Mouse (Mus musculus) heart, embryonic 16.5 days (tissue): Measurements from ENCODE around the gene Nup155. TPM values are rescaled to one million over a fixed set of nuclear protein-coding genes. Genes with fewer than 3 reads are reported as not detected.
"Not testable (repeated sequence)": the region's sequence is repeated elsewhere in the genome, so short reads cannot be mapped to it uniquely, and the experiment has no call there.

ENCODE experiments used
- ATAC-seq: fragments of 200-750 bp; cut with Nextera tagmentation; replicated peaks from 2 replicates; pipeline ENCODE4 v1.8.0; 2017; ENCODE audit warnings: moderate number of reproducible peaks; ENCODE audit not compliant: insufficient read depth, low FRiP score; ENCODE audit errors: extremely low read depth
- H3K27ac ChIP-seq: fragments of 300-500 bp; sonication (generic); 2 replicates; pipeline ENCODE4 v1.5.1; 2014; ENCODE audit warnings: mild to moderate bottlenecking, low read length, control low read depth, moderate library complexity
- H3K27me3 ChIP-seq: fragments of 300-500 bp; sonication (generic); 2 replicates; pipeline ENCODE4 v1.6.1; 2014; ENCODE audit warnings: low read length, mixed read lengths; ENCODE audit not compliant: control insufficient read depth, insufficient read depth
- H3K36me3 ChIP-seq: fragments of 300-500 bp; sonication (generic); 2 replicates; pipeline ENCODE4 v1.6.1; 2014; ENCODE audit not compliant: control insufficient read depth, insufficient read depth
- H3K4me1 ChIP-seq: fragments of 300-500 bp; sonication (generic); 2 replicates; pipeline ENCODE4 v1.6.1; 2014; ENCODE audit warnings: low read length, mixed read lengths; ENCODE audit not compliant: control insufficient read depth, insufficient read depth
- H3K4me2 ChIP-seq: fragments of 300-500 bp; sonication (generic); 2 replicates; pipeline ENCODE4 v1.6.1; 2014; ENCODE audit warnings: low read depth, mild to moderate bottlenecking, control low read depth, low read length
- H3K4me3 ChIP-seq: fragments of 300-500 bp; sonication (generic); 2 replicates; pipeline ENCODE4 v1.5.1; 2014; ENCODE audit warnings: mild to moderate bottlenecking, control low read depth, low read length
- H3K9ac ChIP-seq: fragments of 300-500 bp; sonication (generic); 2 replicates; pipeline ENCODE4 v1.6.1; 2014; ENCODE audit warnings: low read length, control low read depth
- H3K9me3 ChIP-seq: fragments of 300-500 bp; sonication (generic); replicated peaks from 2 replicates; pipeline ENCODE4 v1.6.1; 2016; ENCODE audit warnings: low read length; ENCODE audit not compliant: control insufficient read depth
- WGBS: fragments of 180-500 bp; shearing (Covaris S2); extraction: QIAGEN DNeasy Blood & Tissue Kit; methylation state at CpG from one replicate; pipeline ENCODE4 v1.1.7; 2014; 5-methylcytosine and 5-hydroxymethylcytosine counted together
- polyA plus RNA-seq: library from polyadenylated mRNA; unstranded; fragments of >200 nt; fragmentation: Nextera tagmentation; extraction: Ambion mirVana; gene quantifications from 2 replicates; pipeline ENCODE4 v1.2.1, GENCODE M21; 2015

Nup155 gene
- polyA plus RNA-seq, 1 experiment from 2014 or later, result 9.4 TPM

GRCm38 (mm10) chr15:8098774-8099749 is 10.0 kb upstream of the Nup155 start, which contains the start of gene Wdr70:
Gene Wdr70, minus strand, starts transcription at chr15:8099209.
- peaks cover 7% of the 10 kb centered on the region; the same call in 1 of the 2 replicates for H3K36me3 ChIP-seq
- peak; percentile 90 for ATAC-seq
- 2% methylated on average over 56 of the region's 56 CpGs for WGBS
- H3K27ac ChIP-seq, result no peak within 1 kb of the TSS; the same call in 1 of the 2 replicates
- peak within 1 kb of the TSS; percentile 89 for H3K9ac ChIP-seq
- peak within 1 kb of the TSS; percentile 77 for H3K4me2 ChIP-seq
- peaks cover 3% of the 10 kb centered on the region; the same call in 1 of the 2 replicates for H3K4me1 ChIP-seq
- peak within 1 kb of the TSS; percentile 95 for H3K4me3 ChIP-seq
- no peaks in the 10 kb centered on the region for H3K27me3 ChIP-seq
- no peaks in the 10 kb centered on the region for H3K9me3 ChIP-seq

DNA sequence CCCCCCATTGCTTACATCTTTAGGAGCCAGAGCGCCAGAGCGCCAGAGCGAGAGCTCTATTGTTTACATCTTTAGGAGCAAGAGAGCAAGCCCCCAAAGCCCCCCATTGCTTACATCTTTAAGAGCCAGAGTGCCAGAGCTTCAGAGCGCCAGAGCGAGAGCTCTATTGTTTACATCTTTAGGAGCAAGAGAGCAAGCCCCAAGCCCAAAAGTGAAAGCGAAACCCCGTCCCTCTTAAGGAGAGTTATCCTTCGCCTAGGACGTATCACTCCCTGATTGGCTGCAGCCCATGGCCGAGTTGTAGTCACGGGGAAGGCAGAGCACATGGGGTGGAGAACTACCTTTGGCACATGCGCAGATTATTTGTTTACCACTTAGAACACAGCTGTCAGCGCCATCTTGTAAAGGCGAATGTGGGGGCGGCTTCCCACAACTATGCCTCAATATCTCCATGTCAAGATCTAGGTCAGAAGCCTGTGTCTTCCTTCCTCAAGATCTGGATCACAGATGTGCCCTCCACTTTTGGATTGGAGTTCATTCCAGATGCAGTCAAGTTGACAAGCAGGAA is 7.0 kb upstream of the Nup155 start:
- WGBS, result 88% methylated on average over 13 of the region's 15 CpGs
- not testable (repeated sequence) for H3K36me3 ChIP-seq, H3K27me3 ChIP-seq, H3K27ac ChIP-seq, H3K9me3 ChIP-seq, H3K4me2 ChIP-seq, H3K9ac ChIP-seq, H3K4me3 ChIP-seq, ATAC-seq, H3K4me1 ChIP-seq

DNA sequence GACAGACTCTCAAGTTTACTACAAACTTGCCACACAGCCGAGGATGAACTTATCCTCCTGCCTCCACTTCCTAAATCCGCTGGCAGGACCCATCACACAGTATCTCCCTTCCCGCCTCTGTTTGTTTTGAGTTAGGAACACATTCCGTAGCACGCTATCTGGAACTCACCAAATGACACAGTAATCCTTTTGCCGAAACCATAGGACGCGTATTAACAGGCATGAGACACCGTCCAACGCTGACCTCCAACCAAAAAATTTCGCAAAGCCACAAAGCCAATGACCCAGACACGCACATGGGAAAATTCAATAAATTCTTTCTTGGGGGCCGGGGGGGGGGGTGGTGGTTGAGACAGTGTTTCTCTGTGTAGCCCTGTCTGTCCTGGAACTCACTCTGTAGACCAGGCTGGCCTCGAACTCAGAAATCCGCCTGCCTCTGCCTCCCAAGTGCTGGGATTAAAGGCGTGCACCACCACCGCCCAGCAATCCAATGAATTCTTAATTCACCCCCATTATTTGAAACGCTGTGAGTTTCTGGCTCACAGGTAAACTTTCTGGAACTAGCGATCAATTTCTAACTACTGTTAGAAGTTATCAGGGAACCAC is 610 bp upstream of the Nup155 start:
- peak overlapping the region; percentile 64 for H3K27ac ChIP-seq
- no peaks in the 10 kb centered on the region for H3K9me3 ChIP-seq
- H3K36me3 ChIP-seq, result peaks cover 13% of the 10 kb centered on the region
- H3K4me3 ChIP-seq, result peak overlapping the region; percentile 68
- 0 out of 2 replicates have a peak, but pooled peaks have one; percentile 12 for ATAC-seq
- peak overlapping the region; percentile 97 for H3K4me2 ChIP-seq
- peaks cover 17% of the 10 kb centered on the region for H3K4me1 ChIP-seq
- no peaks in the 10 kb centered on the region for H3K27me3 ChIP-seq
- peak overlapping the region; percentile 77 for H3K9ac ChIP-seq
- WGBS, result 49% methylated on average over 19 of the region's 19 CpGs

DNA sequence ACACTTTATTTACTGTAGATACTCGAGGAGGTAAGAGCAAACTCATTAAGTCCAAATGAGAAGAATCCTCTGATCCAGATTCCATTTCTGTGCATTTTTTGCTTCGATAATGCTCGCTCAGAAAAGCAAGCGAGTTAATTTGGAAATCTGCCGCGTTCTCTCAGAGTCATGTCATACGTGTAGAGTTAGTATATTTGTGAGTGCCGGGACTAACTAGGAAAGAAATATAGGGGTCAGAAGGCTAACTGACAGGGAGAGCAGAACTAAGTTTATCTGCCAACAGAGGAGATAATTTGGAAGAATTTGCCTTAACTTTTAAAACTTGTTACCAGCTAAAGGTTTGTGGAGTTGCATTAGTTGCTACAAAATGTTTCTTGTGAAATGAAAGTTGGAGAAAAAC is 709 bp downstream of the Nup155 start:
- peak overlapping the region; percentile 97 for H3K4me2 ChIP-seq
- ATAC-seq, result no peak
- H3K9ac ChIP-seq, result peak overlapping the region; percentile 77
- H3K27ac ChIP-seq, result no peak overlapping the region
- no peaks in the 10 kb centered on the region for H3K9me3 ChIP-seq
- peaks cover 17% of the 10 kb centered on the region for H3K4me1 ChIP-seq
- H3K4me3 ChIP-seq, result peak overlapping the region; percentile 68
- H3K36me3 ChIP-seq, result peaks cover 20% of the 10 kb centered on the region
- WGBS, result 2% methylated on average over 8 of the region's 8 CpGs
- H3K27me3 ChIP-seq, result no peaks in the 10 kb centered on the region

DNA sequence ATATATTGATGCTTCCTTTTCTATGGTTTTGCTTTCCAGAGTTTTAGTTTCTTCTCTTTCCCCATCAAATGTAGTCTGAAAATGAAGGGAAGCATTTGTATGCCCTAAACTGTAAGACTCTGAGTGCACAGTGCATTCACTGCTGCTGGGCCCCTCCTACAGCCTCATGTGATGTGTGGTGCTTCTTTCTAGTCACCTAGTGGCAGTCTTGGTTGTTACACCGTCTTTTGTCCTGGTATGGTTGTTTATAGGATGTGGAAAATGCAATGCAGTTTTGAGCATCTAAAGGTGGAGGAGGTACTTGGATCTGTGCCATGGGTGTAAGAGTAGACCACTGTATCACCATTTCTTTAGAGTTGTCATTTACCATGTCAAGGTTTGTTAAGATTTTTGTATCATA is 20.2 kb downstream of the Nup155 start:
- ATAC-seq, result no peak
- Histone ChIP-seq H3K27ac (no peak overlapping the region), H3K4me1 (no peaks in the 10 kb centered on the region), H3K27me3 (no peaks in the 10 kb centered on the region), H3K4me3 (no peak overlapping the region), H3K9ac (no peak overlapping the region), H3K4me2 (no peak overlapping the region), H3K36me3 (peaks cover 62% of the 10 kb centered on the region), H3K9me3 (no peaks in the 10 kb centered on the region)
- WGBS, result 70% methylated on average over 1 of the region's 1 CpGs

DNA sequence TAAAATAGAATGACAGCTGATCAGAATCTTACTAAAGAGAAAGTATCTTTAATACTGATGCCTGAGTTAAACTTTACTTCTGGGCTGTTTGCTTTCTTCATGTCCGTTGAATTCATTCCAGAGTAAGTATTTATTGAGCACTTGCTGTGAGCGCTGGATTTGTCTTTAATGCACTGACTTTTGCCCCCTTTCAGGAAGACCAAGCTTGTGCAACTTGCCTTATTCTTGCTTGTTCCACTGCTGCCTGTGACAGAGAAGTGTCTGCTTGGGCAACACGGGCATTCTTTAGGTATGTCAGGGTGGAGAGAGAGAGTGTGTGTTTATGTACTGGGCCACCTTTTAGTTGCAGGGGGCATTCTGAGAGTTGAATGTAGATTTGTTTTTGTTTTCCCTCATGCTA is 22.2 kb downstream of the Nup155 start:
- WGBS, result 94% methylated on average over 3 of the region's 3 CpGs
- Histone ChIP-seq H3K36me3 (peaks cover 68% of the 10 kb centered on the region), H3K9ac (no peak overlapping the region), H3K4me1 (no peaks in the 10 kb centered on the region), H3K27me3 (no peaks in the 10 kb centered on the region), H3K4me3 (no peak overlapping the region), H3K4me2 (no peak overlapping the region), H3K27ac (no peak overlapping the region), H3K9me3 (no peaks in the 10 kb centered on the region)
- ATAC-seq, result no peak

GRCm38 (mm10) chr15:8131761-8132160 is 22.7 kb downstream of the Nup155 start:
- Histone ChIP-seq H3K4me3 (no peak overlapping the region), H3K27me3 (no peaks in the 10 kb centered on the region), H3K9ac (no peak overlapping the region), H3K36me3 (peaks cover 64% of the 10 kb centered on the region), H3K4me1 (no peaks in the 10 kb centered on the region), H3K27ac (no peak overlapping the region), H3K9me3 (no peaks in the 10 kb centered on the region), H3K4me2 (no peak overlapping the region)
- ATAC-seq, result no peak

GRCm38 (mm10) chr15:8135606-8136005 is 26.5 kb downstream of the Nup155 start:
- Histone ChIP-seq H3K36me3 (peaks cover 54% of the 10 kb centered on the region), H3K4me3 (no peak overlapping the region), H3K4me2 (no peak overlapping the region), H3K27me3 (no peaks in the 10 kb centered on the region), H3K9ac (no peak overlapping the region), H3K27ac (no peak overlapping the region), H3K4me1 (no peaks in the 10 kb centered on the region), H3K9me3 (no peaks in the 10 kb centered on the region)
- 87% methylated on average over 5 of the region's 5 CpGs for WGBS
- ATAC-seq, result no peak

- Histone ChIP-seq H3K4me2 (no peak overlapping the region), H3K9ac (no peak overlapping the region), H3K27ac (no peak overlapping the region), H3K27me3 (no peaks in the 10 kb centered on the region), H3K9me3 (no peaks in the 10 kb centered on the region), H3K4me1 (no peaks in the 10 kb centered on the region), H3K4me3 (no peak overlapping the region), H3K36me3 (peaks cover 33% of the 10 kb centered on the region)
- WGBS, result 81% methylated on average over 1 of the region's 1 CpGs
- no peak for ATAC-seq
These were observed 52.8 kb downstream of the Nup155 start for GRCm38 (mm10) chr15:8161841-8162240.
